Mouse (Mus musculus): ENCODE data around the gene Nup54. TPM values are rescaled to one million over a fixed set of nuclear protein-coding genes. Genes with fewer than 3 reads are reported as not detected.
A peak's percentile ranks its signal among the peaks of the same experiment; 100 is the strongest.

The Nup54 gene
- polyA plus RNA-seq, 1 experiment from 2014 or later = 72.5 TPM

- Histone ChIP-seq H3K36me3 (ENCODE audit: control insufficient read depth, insufficient read depth, low read length) (no peaks in the 10 kb centered on the region), H3K9me3 (ENCODE audit: control insufficient read depth, low read length) (no peaks in the 10 kb centered on the region), H3K27me3 (replicated peaks; ENCODE audit: control insufficient read depth, insufficient read depth, low read length) (no peaks in the 10 kb centered on the region), H3K4me3 (ENCODE audit: low read depth, low read length) (no peak overlapping the region), H3K4me1 (replicated peaks; ENCODE audit: control insufficient read depth, insufficient read depth, low read length) (peaks cover 10% of the 10 kb centered on the region; the same call in 1 of the 2 replicates), H3K27ac (ENCODE audit: low read depth, low read length) (no peak overlapping the region), H3K9ac (ENCODE audit: low read depth, low read length) (no peak overlapping the region), H3K4me2 (no peak overlapping the region)
- peak; percentile 40; the same call in 1 of the 2 replicates for ATAC-seq (replicated peaks; ENCODE audit: low FRiP score)
- DNase-seq (ENCODE audit: low spot score) = no peak
- WGBS = 67% methylated on average over 13 of the region's 13 CpGs
Measured at GRCm38 (mm10) chr5:92369151-92369994, 65.6 kb downstream of the Nup54 start.

GRCm38 (mm10) chr5:92368392-92368791 is 66.6 kb downstream of the Nup54 start:
- WGBS = 66% methylated on average over 10 of the region's 10 CpGs

GRCm38 (mm10) chr5:92366565-92366964 is 68.5 kb downstream of the Nup54 start:
- no peak overlapping the region for H3K27ac ChIP-seq (ENCODE audit: low read depth, low read length)
- no peaks in the 10 kb centered on the region; the same call in 1 of the 2 replicates for H3K27me3 ChIP-seq (replicated peaks; ENCODE audit: control insufficient read depth, insufficient read depth, low read length)
- DNase-seq (ENCODE audit: low spot score) (no peak), ATAC-seq (replicated peaks; ENCODE audit: low FRiP score) (no peak; the same call in 1 of the 2 replicates)
- 0 out of 2 replicates have a peak, but pooled peaks cover 4% of the 10 kb centered on the region for H3K4me1 ChIP-seq (replicated peaks; ENCODE audit: control insufficient read depth, insufficient read depth, low read length)
- H3K4me3 ChIP-seq (ENCODE audit: low read depth, low read length) = no peak overlapping the region
- no peak overlapping the region for H3K4me2 ChIP-seq
- H3K9ac ChIP-seq (ENCODE audit: low read depth, low read length) = no peak overlapping the region
- 62% methylated on average over 6 of the region's 6 CpGs for WGBS
- H3K9me3 ChIP-seq (ENCODE audit: control insufficient read depth, low read length) = no peaks in the 10 kb centered on the region
- H3K36me3 ChIP-seq (ENCODE audit: control insufficient read depth, insufficient read depth, low read length) = no peaks in the 10 kb centered on the region

More at GRCm38 (mm10) chr5:92368392-92368791, 66.6 kb downstream of the Nup54 start:
- Histone ChIP-seq H3K27ac (ENCODE audit: low read depth, low read length) (no peak overlapping the region), H3K4me2 (no peak overlapping the region), H3K36me3 (ENCODE audit: control insufficient read depth, insufficient read depth, low read length) (no peaks in the 10 kb centered on the region), H3K27me3 (replicated peaks; ENCODE audit: control insufficient read depth, insufficient read depth, low read length) (no peaks in the 10 kb centered on the region; the same call in 1 of the 2 replicates), H3K9me3 (ENCODE audit: control insufficient read depth, low read length) (no peaks in the 10 kb centered on the region), H3K4me1 (replicated peaks; ENCODE audit: control insufficient read depth, insufficient read depth, low read length) (peaks cover 10% of the 10 kb centered on the region; the same call in 1 of the 2 replicates), H3K9ac (ENCODE audit: low read depth, low read length) (no peak overlapping the region), H3K4me3 (ENCODE audit: low read depth, low read length) (no peak overlapping the region)
- ATAC-seq (replicated peaks; ENCODE audit: low FRiP score) (no peak), DNase-seq (ENCODE audit: low spot score) (no peak)

Small RNA genes lying within 50 kb of the gene (microRNA-seq; reads per million reads assigned to microRNA genes)
- gene Mir6415 (ENCODE audit: borderline number of aligned reads) = not detected

Other genes starting within 250 kb of the Nup54 start
- not detected in 2 replicates for gene U90926, start 219.8 kb downstream of the Nup54 start, polyA plus RNA-seq (2014; fragmentation: Nextera tagmentation; extraction: Ambion mirVana)
- gene Ppef2, start 178.9 kb downstream of the Nup54 start, polyA plus RNA-seq (2014; fragmentation: Nextera tagmentation; extraction: Ambion mirVana) = 0.22 and 0.36 TPM in 2 replicates
- 4.7 and 6.0 TPM in 2 replicates for gene Naaa, start 157.0 kb downstream of the Nup54 start, polyA plus RNA-seq (2014; fragmentation: Nextera tagmentation; extraction: Ambion mirVana)
- gene Sdad1, start 124.7 kb downstream of the Nup54 start, polyA plus RNA-seq (2014; fragmentation: Nextera tagmentation; extraction: Ambion mirVana) = 48.7 and 52.9 TPM in 2 replicates
- not detected in 2 replicates for gene Cxcl9, start 107.1 kb downstream of the Nup54 start, polyA plus RNA-seq (2014; fragmentation: Nextera tagmentation; extraction: Ambion mirVana)
- gene Art3, start 103.4 kb downstream of the Nup54 start, polyA plus RNA-seq (2014; fragmentation: Nextera tagmentation; extraction: Ambion mirVana) = 1.1 and 1.8 TPM in 2 replicates
- 6.0 and 6.5 TPM in 2 replicates for gene Cxcl10, start 86.3 kb downstream of the Nup54 start, polyA plus RNA-seq (2014; fragmentation: Nextera tagmentation; extraction: Ambion mirVana)
- 5.7 and 7.0 TPM in 2 replicates for gene Scarb2, start 71.6 kb upstream of the Nup54 start, polyA plus RNA-seq (2014; fragmentation: Nextera tagmentation; extraction: Ambion mirVana)
- 0.38 and 0.52 TPM in 2 replicates for gene Fam47e, start 119.8 kb upstream of the Nup54 start, polyA plus RNA-seq (2014; fragmentation: Nextera tagmentation; extraction: Ambion mirVana)
- 6.8 and 8.4 TPM in 2 replicates for gene Stbd1, start 167.8 kb upstream of the Nup54 start, polyA plus RNA-seq (2014; fragmentation: Nextera tagmentation; extraction: Ambion mirVana)
- 0.47 and 0.62 TPM in 2 replicates for gene Ccdc158, start 240.1 kb upstream of the Nup54 start, polyA plus RNA-seq (2014; fragmentation: Nextera tagmentation; extraction: Ambion mirVana)
- gene Shroom3, start 248.2 kb upstream of the Nup54 start, polyA plus RNA-seq (2014; fragmentation: Nextera tagmentation; extraction: Ambion mirVana) = 2.8 and 3.5 TPM in 2 replicates

Data from liver, embryonic 11.5 days (tissue).